Mouse (Mus musculus) R1 (cell line): ENCODE results near the gene Slc4a3.

Experiments used
- DNase-seq: peaks from one replicate; pipeline ENCODE4 v3.0.0-alpha.2; 2018; ENCODE audit warnings: low read depth, low spot score

Gene Slc4a3

DNA sequence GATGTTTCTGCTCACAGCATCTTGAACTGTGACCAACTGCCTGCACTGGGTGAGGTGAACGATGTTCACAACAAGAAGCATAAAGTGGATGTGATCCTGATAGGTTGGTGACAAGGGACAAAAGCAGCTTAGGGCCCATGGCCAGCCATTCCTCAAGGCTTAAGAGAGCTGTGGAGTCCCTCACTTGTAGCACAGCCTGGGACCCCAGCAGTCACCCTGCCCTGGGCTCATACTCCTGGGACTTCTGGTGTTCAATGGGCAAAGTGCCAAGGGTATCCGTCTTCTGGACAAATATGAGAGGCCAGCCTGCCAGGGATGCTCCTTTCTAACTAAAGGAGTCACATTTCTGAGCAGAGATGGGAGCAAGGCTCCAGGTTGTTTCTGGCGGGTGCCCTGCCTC is 49.9 kb downstream of the Slc4a3 start:
- DNase-seq: no peak

DNA sequence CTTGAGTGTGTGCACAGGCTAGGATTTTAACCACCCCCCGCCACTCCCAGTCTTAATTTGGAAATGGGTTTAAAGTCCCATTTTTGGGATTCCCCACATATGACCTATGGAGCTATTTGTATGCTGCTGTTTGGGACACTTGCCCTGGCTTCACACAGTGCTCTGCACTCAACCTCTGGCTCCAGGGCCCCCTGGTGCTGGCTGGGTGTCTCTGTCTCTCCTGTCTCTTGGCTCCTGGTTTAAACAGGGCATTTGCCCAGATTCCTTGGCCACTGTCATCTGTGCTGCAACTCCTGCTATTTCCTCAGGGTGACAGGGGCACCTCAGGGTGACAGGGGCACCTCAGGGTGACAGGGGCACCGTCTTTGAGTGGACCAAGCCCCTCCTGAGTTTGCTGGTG is 50.8 kb downstream of the Slc4a3 start:
- no peak for DNase-seq

DNA sequence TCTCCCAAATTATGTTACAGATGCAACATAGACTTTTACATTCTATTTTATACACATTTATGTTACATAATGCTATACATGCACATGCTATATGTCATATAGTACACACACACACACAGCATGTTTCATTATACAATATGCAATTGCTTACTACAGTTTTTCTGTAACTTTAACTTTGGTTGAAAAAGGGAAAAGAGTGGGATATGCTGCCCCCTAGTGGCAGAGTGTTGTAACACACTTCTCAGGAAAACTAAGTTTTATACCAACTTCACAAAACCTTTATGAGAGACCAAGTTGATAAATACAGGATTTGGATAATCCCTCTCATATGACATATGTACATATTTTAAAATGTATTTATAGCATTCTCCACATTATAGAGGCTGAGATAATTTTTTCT is 51.6 kb downstream of the Slc4a3 start:
- peak; percentile 60 for DNase-seq

GRCm38 (mm10) chr1:75601738-75602137 is 55.7 kb downstream of the Slc4a3 start:
- DNase-seq: peak; percentile 95

DNA sequence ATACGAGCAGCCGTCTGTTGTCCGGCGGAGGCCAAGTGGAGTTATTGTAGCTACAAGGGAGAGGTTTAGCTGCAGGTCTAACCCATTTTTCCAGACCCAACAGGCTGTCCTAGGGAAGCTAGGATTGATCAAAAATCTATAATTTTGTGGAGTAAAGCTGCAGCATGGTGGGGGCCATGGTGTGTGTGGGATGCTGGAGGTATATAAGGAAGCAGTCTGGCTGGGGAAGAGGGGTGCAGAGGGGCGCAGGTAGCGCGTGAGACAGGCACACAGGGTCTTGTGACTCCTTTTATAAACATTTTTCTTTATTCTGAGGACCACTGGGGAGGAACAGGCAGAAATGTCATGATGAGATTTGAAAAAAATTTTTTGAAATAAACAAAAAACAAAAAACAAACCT is 57.5 kb downstream of the Slc4a3 start:
- no peak for DNase-seq

- DNase-seq: no peak
These were observed 62.2 kb downstream of the Slc4a3 start for GRCm38 (mm10) chr1:75608225-75608624.

DNA sequence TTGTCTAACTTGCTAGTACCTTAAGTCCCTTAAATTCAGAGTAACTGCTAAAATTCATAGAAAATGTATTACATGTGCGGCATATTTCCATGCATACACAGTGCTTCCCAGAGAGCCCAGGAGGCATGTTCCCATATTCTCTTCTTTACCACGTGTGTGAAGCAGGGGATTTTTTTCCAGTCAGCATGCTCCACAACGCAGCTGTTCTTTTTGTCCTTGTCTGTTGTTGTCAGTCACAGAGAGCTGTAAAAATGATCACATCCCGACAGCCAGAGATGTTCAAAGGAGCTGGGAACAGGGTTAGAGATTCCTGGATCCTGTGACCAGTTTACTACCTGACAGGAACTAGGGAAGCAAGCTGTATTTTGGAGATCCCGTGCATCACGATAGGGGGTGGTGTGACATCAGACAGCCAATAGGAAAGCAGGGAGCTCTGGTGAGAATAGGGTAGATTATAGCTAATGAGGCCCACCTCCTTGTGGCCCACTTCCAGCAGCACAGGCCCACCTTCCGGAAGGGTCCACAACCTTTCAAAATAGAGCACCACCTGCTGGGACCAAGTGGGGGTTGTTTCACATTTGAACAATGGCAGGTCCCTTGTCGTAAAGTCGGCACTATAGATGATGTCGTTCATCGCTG is 62.7 kb downstream of the Slc4a3 start:
- peak; percentile 68 for DNase-seq

GRCm38 (mm10) chr1:75609264-75609662 is 63.2 kb downstream of the Slc4a3 start:
- DNase-seq: peak; percentile 23

- DNase-seq: no peak
These were observed 64.5 kb downstream of the Slc4a3 start for GRCm38 (mm10) chr1:75610553-75610952.
